Mouse (Mus musculus): Measurements from ENCODE around the gene Ptprb. TPM values are rescaled to one million over a fixed set of nuclear protein-coding genes. Genes with fewer than 3 reads are reported as not detected.

Gene Ptprb
- total RNA-seq (2022), result 10 to 100 TPM; 17.3 to 18.3 (median 17.9) TPM

DNA sequence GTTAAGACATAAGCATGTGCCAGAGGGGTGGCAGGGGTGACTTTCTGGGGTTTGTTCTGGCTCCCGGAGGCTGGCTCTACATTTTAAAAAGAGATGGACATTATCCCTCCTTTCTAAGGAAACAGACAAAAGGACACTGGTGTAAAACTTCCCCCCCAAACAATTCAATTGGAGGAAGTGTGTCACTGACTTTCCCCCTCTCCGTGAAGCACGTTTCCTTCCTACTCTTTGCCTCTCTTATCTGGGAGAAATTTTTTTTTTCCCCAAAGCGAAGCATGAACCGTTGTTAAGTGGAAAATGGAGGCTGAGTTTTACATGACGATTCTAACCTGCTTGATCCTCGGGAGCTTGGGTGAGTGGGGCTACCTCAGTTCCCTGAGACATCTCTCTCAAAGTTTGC, at the start of gene Ptprb:
Ptprb (plus strand) TSS at position 244 of the 400 bp plus-strand sequence.
- DNase-seq (ENCODE audit: low spot score in 2 of 2), result no peak

GRCm38 (mm10) chr10:116235299-116235698, 40.0 kb upstream of the Ptprb start:
- no peak for DNase-seq (ENCODE audit: low spot score in 2 of 2)

GRCm38 (mm10) chr10:116242200-116242599, 33.1 kb upstream of the Ptprb start:
- DNase-seq (ENCODE audit: low spot score in 2 of 2), result no peak

DNA sequence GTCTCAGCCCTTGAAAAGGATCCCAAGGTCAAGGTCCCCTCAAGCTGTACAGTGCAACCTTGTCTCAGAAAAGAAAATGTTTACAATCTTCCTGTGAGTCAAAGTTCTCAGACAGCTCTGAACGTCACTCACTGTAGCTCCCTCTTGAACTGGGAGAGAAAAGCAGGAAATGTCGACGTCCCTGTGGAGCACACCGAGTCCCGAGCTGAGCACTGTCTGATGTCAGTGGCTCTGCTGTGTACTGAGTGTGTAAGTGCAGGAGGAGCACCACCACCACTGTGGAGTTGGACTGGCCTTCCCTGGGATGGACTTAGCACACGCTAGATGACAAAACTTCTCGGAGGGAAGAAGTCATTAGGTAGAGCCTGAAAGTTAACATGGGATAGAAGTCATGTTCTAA, 31.9 kb upstream of the Ptprb start:
- no peak for DNase-seq (ENCODE audit: low spot score in 2 of 2)

DNA sequence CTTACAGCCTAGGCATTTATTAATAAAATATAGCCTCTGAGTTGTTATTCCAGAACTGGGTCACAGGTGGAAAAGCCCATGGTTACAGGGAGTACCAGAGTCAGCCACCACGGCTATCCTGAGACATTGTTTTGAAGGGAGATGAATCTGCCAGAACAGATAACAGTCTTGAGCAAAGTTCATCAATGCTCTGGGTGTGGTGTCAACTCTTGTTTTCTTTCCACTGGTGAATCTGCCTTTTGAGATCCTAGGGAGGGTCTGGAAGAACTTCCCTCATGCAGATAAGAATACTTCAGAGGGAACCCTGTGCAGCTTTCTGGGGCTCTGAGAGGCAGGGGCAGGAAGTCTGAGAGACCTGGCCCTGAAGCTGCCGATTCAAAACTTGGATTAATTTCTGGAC, 29.7 kb upstream of the Ptprb start:
- DNase-seq (ENCODE audit: low spot score in 2 of 2), result no peak

- DNase-seq (ENCODE audit: low spot score in 2 of 2), result no peak
Measured at GRCm38 (mm10) chr10:116252668-116253067, 22.7 kb upstream of the Ptprb start.

DNA sequence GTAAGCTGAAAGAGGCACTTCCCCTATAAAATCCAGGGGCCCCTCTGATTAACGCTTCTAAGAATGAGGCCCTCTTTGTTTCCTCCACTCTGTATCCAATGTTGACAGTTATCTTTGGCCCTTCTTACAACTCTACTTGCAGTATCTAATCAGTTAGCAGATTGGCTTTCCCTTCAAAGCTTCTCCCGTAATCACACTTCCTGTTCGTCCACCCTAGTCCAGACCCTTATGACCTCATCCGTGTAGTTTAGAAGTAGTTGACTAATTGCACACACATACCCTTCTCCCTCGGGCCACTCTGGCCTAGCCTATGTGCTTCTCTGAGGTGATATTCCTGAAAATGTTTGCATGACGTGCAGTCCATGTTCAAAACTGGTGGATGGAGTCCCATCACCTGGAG, 21.4 kb upstream of the Ptprb start:
- no peak for DNase-seq (ENCODE audit: low spot score in 2 of 2)

DNA sequence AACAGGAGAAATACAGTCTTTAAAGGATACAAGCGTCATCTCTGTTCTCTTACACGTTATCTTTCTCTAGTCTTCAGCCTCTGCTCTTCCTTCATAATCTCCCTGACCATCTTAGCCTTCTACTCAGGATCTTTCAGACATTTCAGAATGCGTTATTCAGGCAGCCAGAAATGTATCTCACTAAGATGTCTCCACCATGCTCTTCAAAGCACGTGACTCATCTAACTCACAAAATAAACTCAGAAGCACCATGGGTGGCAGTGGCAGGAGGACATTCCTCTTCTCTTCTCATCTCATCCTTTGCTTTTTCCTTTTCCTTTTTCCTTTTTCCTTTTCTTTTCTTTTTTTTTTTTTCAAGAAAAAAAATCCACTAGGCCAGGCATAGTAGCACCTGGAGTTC, 16.0 kb upstream of the Ptprb start:
- no peak for DNase-seq (ENCODE audit: low spot score in 2 of 2)

- peak in 1 of 2 experiments; percentile 18 for DNase-seq (ENCODE audit: low spot score in 2 of 2)
Measured at GRCm38 (mm10) chr10:116260658-116261433, 14.5 kb upstream of the Ptprb start.

- no peak for DNase-seq (ENCODE audit: low spot score in 2 of 2)
Measured at GRCm38 (mm10) chr10:116261559-116261958, 13.8 kb upstream of the Ptprb start.

- no peak for DNase-seq (ENCODE audit: low spot score in 2 of 2)
Measured at GRCm38 (mm10) chr10:116264521-116264920, 10.8 kb upstream of the Ptprb start.

DNA sequence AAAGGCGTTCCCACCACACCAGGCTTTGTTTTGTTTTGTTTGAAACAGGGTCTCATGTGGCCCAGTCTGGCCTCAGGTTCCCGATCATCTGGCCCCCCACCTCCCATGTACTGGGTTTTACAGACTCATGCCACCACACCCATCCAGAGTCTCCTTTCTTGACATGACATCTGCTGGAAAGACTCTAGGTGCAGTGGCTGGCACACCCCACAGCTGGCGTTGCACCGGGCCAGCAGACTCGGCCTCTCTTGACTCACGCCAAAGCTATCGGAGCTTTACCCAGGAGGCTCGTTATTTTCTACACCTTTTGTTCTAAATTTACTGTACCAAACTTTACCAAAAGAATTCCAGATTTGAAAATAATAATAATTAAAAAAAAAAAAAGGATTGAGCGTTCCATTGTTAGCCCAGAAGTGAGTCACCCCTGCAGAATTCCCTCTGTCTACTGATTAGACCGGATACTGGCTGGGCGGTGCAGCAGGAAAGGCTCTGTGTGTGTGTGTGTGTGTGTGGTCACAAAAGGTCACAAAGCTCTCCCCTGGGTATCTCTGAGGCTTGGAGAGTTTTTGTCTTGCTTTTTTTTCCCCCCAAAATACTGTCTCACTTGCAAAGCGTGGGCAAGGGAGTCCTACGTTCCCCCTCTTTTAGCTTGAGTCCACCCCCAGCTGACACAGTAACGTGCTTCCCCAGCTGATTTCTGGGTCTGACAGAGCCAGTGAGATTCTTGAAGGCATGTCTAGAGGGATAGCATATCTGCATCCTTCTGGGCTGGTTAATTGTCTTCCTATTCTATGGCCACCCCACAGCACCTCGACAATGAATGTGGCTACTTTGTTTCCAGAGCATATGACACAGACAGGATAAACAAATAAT, 8.5 kb upstream of the Ptprb start:
- DNase-seq (ENCODE audit: low spot score in 2 of 2), result no peak

- DNase-seq (ENCODE audit: low spot score in 2 of 2), result no peak
Measured at GRCm38 (mm10) chr10:116267434-116267822, 7.9 kb upstream of the Ptprb start.

GRCm38 (mm10) chr10:116268343-116268742, 7.0 kb upstream of the Ptprb start:
- no peak for DNase-seq (ENCODE audit: low spot score in 2 of 2)

GRCm38 (mm10) chr10:116270646-116271469, 4.5 kb upstream of the Ptprb start:
- DNase-seq (ENCODE audit: low spot score in 2 of 2), result no peak

GRCm38 (mm10) chr10:116271470-116271915, 3.8 kb upstream of the Ptprb start:
- DNase-seq (ENCODE audit: low spot score in 2 of 2), result no peak

- DNase-seq (ENCODE audit: low spot score in 2 of 2), result no peak
Measured at GRCm38 (mm10) chr10:116272156-116272555, 3.2 kb upstream of the Ptprb start.

DNA sequence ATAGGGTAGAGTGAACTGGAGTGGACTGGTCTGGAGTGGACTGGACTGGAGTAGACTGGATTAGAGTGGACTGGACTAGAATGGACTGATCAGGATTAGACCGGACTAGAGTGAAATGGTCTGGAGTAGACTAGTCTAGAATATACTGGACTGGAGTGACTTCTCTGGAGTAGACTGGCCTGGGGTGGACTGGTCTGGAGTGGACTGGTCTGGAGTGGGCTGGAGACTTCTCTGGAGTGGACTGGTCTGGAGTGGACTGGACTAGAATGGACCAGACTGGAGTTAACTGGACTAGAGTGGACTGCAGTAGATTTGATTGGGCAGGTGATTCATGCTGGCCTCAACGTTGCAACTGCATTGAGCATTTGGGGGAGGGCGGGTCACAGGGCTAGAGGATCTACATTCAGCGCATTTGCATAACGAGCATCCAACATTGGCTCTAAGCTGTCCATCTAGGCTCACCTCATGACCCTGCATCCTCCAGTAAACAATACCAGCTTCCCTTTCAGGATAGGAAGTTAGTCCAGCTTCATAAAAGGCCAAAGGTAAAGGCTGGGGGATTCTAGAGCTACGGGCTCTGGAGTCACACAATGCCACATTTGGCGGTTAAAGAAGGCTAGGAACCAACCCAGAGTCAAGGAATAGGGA, 11.5 kb downstream of the Ptprb start:
- no peak for DNase-seq (ENCODE audit: low spot score in 2 of 2)

- no peak for DNase-seq (ENCODE audit: low spot score in 2 of 2)
Measured at GRCm38 (mm10) chr10:116288130-116288529, 12.8 kb downstream of the Ptprb start.

- DNase-seq (ENCODE audit: low spot score in 2 of 2), result no peak
Measured at GRCm38 (mm10) chr10:116290483-116290882, 15.2 kb downstream of the Ptprb start.

DNA sequence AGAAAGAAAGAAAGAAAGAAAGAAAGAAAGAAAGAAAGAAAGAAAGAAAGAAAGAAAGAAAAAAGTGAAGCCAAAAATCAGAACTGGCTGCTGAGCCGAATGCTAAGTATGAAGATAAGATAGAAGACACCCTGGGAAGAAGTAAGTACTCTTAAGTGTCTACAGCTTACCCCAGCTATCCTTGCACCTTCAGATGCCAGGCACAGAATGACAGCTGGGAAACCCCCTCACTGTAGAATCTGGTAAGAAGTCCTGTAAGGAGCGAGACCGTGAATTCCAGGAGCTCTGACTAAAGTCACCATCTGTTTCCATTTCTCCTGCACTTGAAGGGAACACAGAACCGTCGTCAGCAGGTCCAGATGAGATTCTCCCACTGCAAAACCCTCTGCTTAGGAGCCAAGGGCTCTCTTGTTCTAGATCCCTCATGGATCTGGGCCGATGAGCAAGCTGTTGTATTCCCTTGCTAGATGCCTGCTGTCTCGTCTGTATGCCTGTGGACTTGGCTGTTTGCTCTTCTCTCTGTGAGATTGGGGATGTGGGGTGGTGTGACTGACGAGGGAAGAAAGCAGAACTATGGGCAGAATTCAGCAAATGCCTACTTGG, 15.9 kb downstream of the Ptprb start:
- DNase-seq (ENCODE audit: low spot score in 2 of 2), result peak; percentile 53 to 57
